Mouse (Mus musculus) testis, adult 2 months (tissue): ENCODE measurements around the gene Fbxl16.

Experiments
- CTCF ChIP-seq: fragments of 200-500 bp; IDR thresholded peaks from 2 replicates; pipeline ENCODE4 v1.5.1; 2012; ENCODE audit warnings: low read depth, mild to moderate bottlenecking, inconsistent platforms, low read length, moderate library complexity; ENCODE audit not compliant: control insufficient read depth, insufficient read depth, insufficient replicate concordance
- POLR2A ChIP-seq: fragments of 200-500 bp; IDR thresholded peaks from 2 replicates; pipeline ENCODE4 v1.6.1; 2012; ENCODE audit warnings: low read depth, mild to moderate bottlenecking, inconsistent platforms, low read length, moderate library complexity; ENCODE audit not compliant: control insufficient read depth

- TF ChIP-seq CTCF (no peak), POLR2A (peak; percentile 58)
Measured at GRCm38 (mm10) chr17:25791843-25792527, 16.9 kb upstream of the Fbxl16 start.
